Mouse (Mus musculus): ENCODE data around the gene Ncl. TPM values are rescaled to one million over a fixed set of nuclear protein-coding genes. Genes with fewer than 3 reads are reported as not detected.
"Not testable (repeated sequence)": the region's sequence is repeated elsewhere in the genome, so short reads cannot be mapped to it uniquely, and the experiment has no call there.

The Ncl gene
- polyA plus RNA-seq, 1 experiment from 2014 or later = 475 TPM

DNA sequence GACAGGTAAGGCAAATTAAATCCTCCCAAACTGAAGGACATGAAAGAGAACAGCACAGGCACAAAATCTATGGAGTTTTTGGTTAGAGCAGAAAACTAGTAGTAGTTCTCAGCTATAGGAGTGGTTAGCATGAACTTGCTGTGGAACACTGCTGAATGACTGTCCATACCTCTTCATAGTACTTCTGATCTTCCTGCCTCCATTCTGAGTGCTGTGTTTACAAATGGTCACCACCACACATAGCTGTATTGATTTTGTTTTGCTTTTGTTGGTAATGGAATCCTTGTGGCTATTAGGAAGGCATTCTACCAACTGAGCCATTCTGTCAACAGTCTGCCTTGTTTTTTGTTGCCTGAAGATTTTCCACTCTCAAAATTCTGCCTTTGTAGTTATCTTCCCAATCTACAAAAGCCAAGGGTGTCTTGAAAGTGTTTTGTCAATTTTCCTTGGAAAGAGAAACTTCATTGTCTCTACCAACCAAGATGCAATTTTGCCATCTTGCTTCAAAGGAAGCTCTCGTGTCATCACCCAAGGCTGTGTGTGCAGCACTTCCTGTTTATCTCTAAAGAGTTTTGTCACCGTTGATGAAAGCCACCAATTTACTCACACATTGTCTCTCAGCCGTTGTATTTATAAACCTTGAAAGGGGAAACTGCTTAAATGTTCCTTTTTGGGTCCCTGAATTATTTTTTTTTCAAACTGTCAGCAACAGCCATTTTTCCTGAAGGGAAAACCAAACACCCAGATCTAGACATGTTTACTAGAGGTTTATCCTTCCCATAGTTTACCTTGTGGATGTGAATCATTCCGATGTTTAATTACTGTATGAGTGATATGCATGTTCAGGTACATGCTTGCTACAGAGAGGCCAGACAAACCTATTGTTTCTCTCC, 15.0 kb downstream of the Ncl start:
- H3K27me3 ChIP-seq = no peaks in the 10 kb centered on the region
- 62% methylated on average over 4 of the region's 4 CpGs for WGBS
- ATAC-seq (ENCODE audit: insufficient number of reproducible peaks, insufficient read depth, low FRiP score, low TSS enrichment) = no peak
- no peak overlapping the region for H3K27ac ChIP-seq
- H3K9me3 ChIP-seq = no peaks in the 10 kb centered on the region
- no peak overlapping the region for H3K9ac ChIP-seq
- H3K36me3 ChIP-seq = peaks cover 22% of the 10 kb centered on the region
- no peak overlapping the region for H3K4me2 ChIP-seq (replicated peaks)
- H3K4me3 ChIP-seq = no peak overlapping the region
- H3K4me1 ChIP-seq = no peaks in the 10 kb centered on the region

- Histone ChIP-seq H3K27me3 (no peaks in the 10 kb centered on the region), H3K9me3 (no peaks in the 10 kb centered on the region), H3K4me2 (replicated peaks) (no peak overlapping the region), H3K4me1 (no peaks in the 10 kb centered on the region), H3K4me3 (no peak overlapping the region), H3K9ac (no peak overlapping the region), H3K36me3 (peaks cover 12% of the 10 kb centered on the region; the same call in 1 of the 2 replicates), H3K27ac (no peak overlapping the region)
- 97% methylated on average over 1 of the region's 1 CpGs for WGBS
- ATAC-seq (ENCODE audit: insufficient number of reproducible peaks, insufficient read depth, low FRiP score, low TSS enrichment) = no peak
Measured at GRCm38 (mm10) chr1:86343087-86343645, 16.0 kb downstream of the Ncl start.

GRCm38 (mm10) chr1:86342371-86342770, 16.8 kb downstream of the Ncl start:
- Histone ChIP-seq H3K9ac (no peak overlapping the region), H3K27ac (no peak overlapping the region), H3K9me3 (no peaks in the 10 kb centered on the region), H3K4me3 (no peak overlapping the region), H3K27me3 (no peaks in the 10 kb centered on the region), H3K36me3 (0 out of 2 replicates have a peak, but pooled peaks cover 4% of the 10 kb centered on the region), H3K4me2 (replicated peaks) (no peak overlapping the region), H3K4me1 (no peaks in the 10 kb centered on the region)
- WGBS = 88% methylated on average over 2 of the region's 2 CpGs
- no peak for ATAC-seq (ENCODE audit: insufficient number of reproducible peaks, insufficient read depth, low FRiP score, low TSS enrichment)

DNA sequence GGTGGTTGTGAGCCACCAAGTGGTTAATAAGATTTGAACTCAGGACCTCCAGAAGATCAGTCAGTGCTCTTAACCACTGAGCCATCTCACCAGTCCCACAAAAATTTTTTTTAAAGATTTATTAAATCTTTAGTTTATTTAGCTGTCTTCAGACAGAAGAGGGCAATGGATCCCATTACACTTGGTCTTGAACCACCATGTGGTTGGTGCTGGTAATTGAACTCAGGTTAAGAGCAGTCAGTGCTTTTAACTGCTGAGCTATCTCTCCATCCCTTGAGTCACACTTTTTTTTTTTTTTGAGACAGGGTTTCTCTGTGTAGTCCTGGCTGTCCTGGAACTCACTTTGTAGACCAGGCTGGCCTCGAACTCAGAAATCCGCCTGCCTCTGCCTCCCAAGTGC, 18.1 kb downstream of the Ncl start:
- not testable (repeated sequence) for H3K9ac ChIP-seq; ATAC-seq (ENCODE audit: insufficient number of reproducible peaks, insufficient read depth, low FRiP score, low TSS enrichment); H3K4me3 ChIP-seq; H3K4me2 ChIP-seq (replicated peaks); H3K9me3 ChIP-seq; H3K27me3 ChIP-seq; H3K4me1 ChIP-seq; H3K36me3 ChIP-seq; H3K27ac ChIP-seq
- 96% methylated on average over 2 of the region's 2 CpGs for WGBS

- no peak overlapping the region for H3K27ac ChIP-seq
- no peaks in the 10 kb centered on the region for H3K4me1 ChIP-seq
- ATAC-seq (ENCODE audit: insufficient number of reproducible peaks, insufficient read depth, low FRiP score, low TSS enrichment) = no peak
- no peak overlapping the region for H3K9ac ChIP-seq
- H3K4me3 ChIP-seq = no peak overlapping the region
- no peak overlapping the region for H3K4me2 ChIP-seq (replicated peaks)
- 32% methylated on average over 4 of the region's 4 CpGs for WGBS
- H3K27me3 ChIP-seq = no peaks in the 10 kb centered on the region
- no peaks in the 10 kb centered on the region for H3K36me3 ChIP-seq
- no peaks in the 10 kb centered on the region for H3K9me3 ChIP-seq
Measured at GRCm38 (mm10) chr1:86339156-86339812, 19.9 kb downstream of the Ncl start.

DNA sequence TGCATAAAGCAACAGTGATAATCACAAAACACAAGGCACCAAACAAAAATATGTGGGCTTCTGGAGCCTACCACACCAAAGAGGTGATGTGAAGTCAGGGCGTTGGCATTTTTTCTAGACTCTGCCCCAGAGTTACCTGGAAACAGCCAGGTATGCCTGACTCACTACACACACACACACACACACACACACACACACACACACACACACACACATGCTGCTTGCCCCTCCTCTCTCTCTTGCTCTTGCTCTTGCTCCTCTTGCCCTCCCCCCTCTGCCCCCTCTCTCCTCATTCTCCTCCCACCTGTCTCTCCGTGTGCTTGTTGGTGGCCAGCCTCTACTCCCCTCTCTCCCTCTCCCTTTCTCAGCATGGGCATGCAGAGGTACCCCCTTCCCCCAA, 22.9 kb downstream of the Ncl start:
- no peaks in the 10 kb centered on the region for H3K9me3 ChIP-seq
- H3K9ac ChIP-seq = no peak overlapping the region
- H3K4me3 ChIP-seq = no peak overlapping the region
- no peak overlapping the region for H3K27ac ChIP-seq
- 39% methylated on average over 2 of the region's 2 CpGs for WGBS
- H3K4me2 ChIP-seq (replicated peaks) = no peak overlapping the region
- H3K36me3 ChIP-seq = no peaks in the 10 kb centered on the region
- no peak for ATAC-seq (ENCODE audit: insufficient number of reproducible peaks, insufficient read depth, low FRiP score, low TSS enrichment)
- no peaks in the 10 kb centered on the region for H3K27me3 ChIP-seq
- no peaks in the 10 kb centered on the region for H3K4me1 ChIP-seq

DNA sequence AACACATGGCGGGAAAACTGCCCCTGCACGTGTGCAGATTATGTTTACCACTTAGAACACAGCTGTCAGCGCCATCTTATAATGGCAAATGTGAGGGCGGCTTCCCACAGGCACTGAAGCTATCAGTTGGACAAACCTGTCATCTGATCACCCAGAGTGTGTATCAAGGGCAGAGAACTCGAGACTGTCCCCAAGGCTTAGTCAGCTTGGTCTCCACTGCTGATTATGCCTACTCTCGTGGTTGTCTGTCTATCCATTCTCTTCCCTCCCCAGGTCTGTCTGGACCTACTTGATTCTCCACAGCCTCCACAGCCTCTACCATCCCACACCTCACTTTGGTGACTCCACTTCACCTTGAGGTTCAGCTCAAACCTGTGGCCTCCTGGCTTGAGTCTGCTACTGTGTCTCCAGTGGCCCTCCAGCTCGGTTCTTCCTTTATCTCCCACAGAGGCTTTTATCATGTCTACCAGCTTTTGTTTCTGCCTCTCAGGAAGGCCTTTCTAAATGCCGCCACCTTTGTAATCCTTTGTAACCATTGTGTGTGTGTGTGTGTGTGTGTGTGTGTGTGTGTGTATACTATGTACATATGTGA, 38.3 kb downstream of the Ncl start:
- no peaks in the 10 kb centered on the region for H3K27me3 ChIP-seq
- H3K36me3 ChIP-seq = no peaks in the 10 kb centered on the region

GRCm38 (mm10) chr1:86313772-86314125, 45.5 kb downstream of the Ncl start:
- no peak overlapping the region for H3K4me3 ChIP-seq
- ATAC-seq (ENCODE audit: insufficient number of reproducible peaks, insufficient read depth, low FRiP score, low TSS enrichment) = no peak
- no peaks in the 10 kb centered on the region for H3K9me3 ChIP-seq
- H3K27me3 ChIP-seq = no peaks in the 10 kb centered on the region; the same call in 1 of the 2 replicates
- 21% methylated on average over 15 of the region's 15 CpGs for WGBS
- H3K36me3 ChIP-seq = no peaks in the 10 kb centered on the region
- H3K4me1 ChIP-seq = peaks cover 4% of the 10 kb centered on the region; the same call in 1 of the 2 replicates
- H3K4me2 ChIP-seq (replicated peaks) = peak overlapping the region; percentile 25
- H3K27ac ChIP-seq = no peak overlapping the region
- no peak overlapping the region for H3K9ac ChIP-seq

More for the DNA sequence above, 38.3 kb downstream of the Ncl start:
- 78% methylated on average over 7 of the region's 8 CpGs for WGBS
- Histone ChIP-seq H3K4me3 (no peak overlapping the region), H3K4me1 (no peaks in the 10 kb centered on the region), H3K27ac (no peak overlapping the region), H3K9me3 (no peaks in the 10 kb centered on the region), H3K4me2 (replicated peaks) (no peak overlapping the region), H3K9ac (no peak overlapping the region)
- ATAC-seq (ENCODE audit: insufficient number of reproducible peaks, insufficient read depth, low FRiP score, low TSS enrichment) = no peak

DNA sequence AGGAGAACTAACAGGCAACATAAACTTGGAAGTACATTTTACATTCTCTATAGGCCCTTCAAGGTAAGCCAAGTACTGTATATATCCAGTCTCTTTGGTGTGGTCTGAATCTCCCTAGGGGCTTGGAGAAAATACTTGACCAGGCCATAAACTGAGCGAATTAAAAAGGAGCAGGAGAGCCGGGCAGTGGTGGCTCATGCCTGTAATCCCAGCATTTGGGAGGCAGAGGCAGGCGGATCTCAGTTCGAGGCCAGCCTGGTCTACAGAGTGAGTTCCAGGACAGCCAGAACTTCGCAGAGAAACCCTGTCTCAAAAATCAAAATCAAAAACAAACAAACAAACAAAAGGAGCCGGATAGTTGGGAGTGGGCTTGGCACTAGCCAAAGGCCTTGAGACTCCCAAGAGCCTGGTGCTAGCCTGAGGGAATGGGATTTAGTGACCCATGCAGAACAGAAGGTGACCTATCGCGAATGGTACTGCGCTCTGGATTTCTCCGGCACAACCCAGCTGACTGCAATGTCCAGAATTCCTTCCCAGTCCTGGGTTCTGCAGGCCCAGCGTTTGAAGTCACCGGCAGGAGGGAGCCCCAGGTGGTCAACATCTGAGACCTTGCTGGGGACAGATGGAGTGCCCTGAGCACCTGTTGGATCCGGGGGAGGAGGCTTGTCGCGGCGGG, 46.0 kb downstream of the Ncl start:
- Histone ChIP-seq H3K4me2 (replicated peaks) (peak overlapping the region; percentile 25), H3K36me3 (no peaks in the 10 kb centered on the region), H3K27ac (no peak overlapping the region), H3K4me1 (peaks cover 4% of the 10 kb centered on the region; the same call in 1 of the 2 replicates), H3K9me3 (no peaks in the 10 kb centered on the region), H3K4me3 (no peak overlapping the region), H3K27me3 (no peaks in the 10 kb centered on the region; the same call in 1 of the 2 replicates), H3K9ac (no peak overlapping the region)
- 47% methylated on average over 16 of the region's 16 CpGs for WGBS
- no peak for ATAC-seq (ENCODE audit: insufficient number of reproducible peaks, insufficient read depth, low FRiP score, low TSS enrichment)

DNA sequence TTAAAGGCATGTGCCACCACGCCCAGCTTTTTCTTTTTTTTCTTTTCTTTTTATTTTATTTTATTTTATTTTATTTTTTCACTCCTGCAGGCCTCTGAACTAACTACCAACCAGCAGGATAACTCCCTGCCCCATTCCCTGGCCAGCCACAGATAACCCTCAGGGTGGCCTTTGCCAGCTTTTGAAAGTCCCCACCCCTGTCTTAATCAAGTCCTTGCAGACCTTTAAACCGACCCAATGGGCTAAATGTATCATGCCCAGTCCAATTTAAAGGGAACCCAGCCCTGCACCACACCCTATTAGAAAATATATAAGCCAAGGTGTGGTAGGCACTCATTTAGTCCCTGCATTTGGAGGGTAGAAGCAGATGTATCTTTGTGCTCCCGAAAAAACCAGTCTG, 46.9 kb downstream of the Ncl start:
- no peaks in the 10 kb centered on the region for H3K9me3 ChIP-seq
- H3K4me3 ChIP-seq = no peak overlapping the region
- no peaks in the 10 kb centered on the region; the same call in 1 of the 2 replicates for H3K27me3 ChIP-seq
- H3K4me1 ChIP-seq = peaks cover 4% of the 10 kb centered on the region; the same call in 1 of the 2 replicates
- ATAC-seq (ENCODE audit: insufficient number of reproducible peaks, insufficient read depth, low FRiP score, low TSS enrichment) = no peak
- WGBS = 75% methylated on average over 3 of the region's 3 CpGs
- H3K9ac ChIP-seq = no peak overlapping the region
- H3K4me2 ChIP-seq (replicated peaks) = no peak overlapping the region
- no peaks in the 10 kb centered on the region for H3K36me3 ChIP-seq
- no peak overlapping the region for H3K27ac ChIP-seq

- H3K9me3 ChIP-seq = no peaks in the 10 kb centered on the region
- WGBS = 22% methylated on average over 10 of the region's 10 CpGs
- no peak for ATAC-seq (ENCODE audit: insufficient number of reproducible peaks, insufficient read depth, low FRiP score, low TSS enrichment)
- H3K27ac ChIP-seq = no peak overlapping the region
- peaks cover 4% of the 10 kb centered on the region; the same call in 1 of the 2 replicates for H3K4me1 ChIP-seq
- no peak overlapping the region for H3K4me3 ChIP-seq
- H3K9ac ChIP-seq = no peak overlapping the region
- no peak overlapping the region for H3K4me2 ChIP-seq (replicated peaks)
- H3K36me3 ChIP-seq = no peaks in the 10 kb centered on the region
- no peaks in the 10 kb centered on the region; the same call in 1 of the 2 replicates for H3K27me3 ChIP-seq
Measured at GRCm38 (mm10) chr1:86311467-86312005, 47.7 kb downstream of the Ncl start.

Data from embryonic facial prominence, embryonic 12.5 days (tissue).